Mouse (Mus musculus): ENCODE data around the gene Immp2l. TPM values are rescaled to one million over a fixed set of nuclear protein-coding genes. Genes with fewer than 3 reads are reported as not detected.

Immp2l gene
- total and polyA plus RNA-seq, 2 experiments from 2014 or later: 1.7 to 10.9 TPM

- ATAC-seq (peak; percentile 53; the same call in 1 of the 2 replicates), DNase-seq (ENCODE audit: low spot score) (peak; percentile 19)
- Histone ChIP-seq H3K4me1 (ENCODE audit: insufficient read depth, low read length) (peaks cover 3% of the 10 kb centered on the region; the same call in 1 of the 2 replicates), H3K36me3 (ENCODE audit: insufficient read depth, low read length) (no peaks in the 10 kb centered on the region), H3K4me3 (ENCODE audit: low read length) (no peak overlapping the region), H3K9me3 (ENCODE audit: low read length) (no peaks in the 10 kb centered on the region), H3K4me2 (ENCODE audit: low read depth, low read length) (no peak overlapping the region), H3K9ac (replicated peaks; ENCODE audit: low read length) (no peak overlapping the region), H3K27ac (no peak overlapping the region), H3K27me3 (ENCODE audit: insufficient read depth, low read length) (no peaks in the 10 kb centered on the region)
- no peak for TF ChIP-seq CTCF (IDR thresholded peaks at IDR 0.05; ENCODE audit: low read depth)
- WGBS: 8% methylated on average over 5 of the region's 5 CpGs
Measured at GRCm38 (mm10) chr12:41646956-41647575, 623.2 kb downstream of the Immp2l start.

GRCm38 (mm10) chr12:41647675-41648074 is 623.8 kb downstream of the Immp2l start:
- H3K9ac ChIP-seq (replicated peaks; ENCODE audit: low read length): no peak overlapping the region
- TF ChIP-seq CTCF (IDR thresholded peaks at IDR 0.05; ENCODE audit: low read depth): no peak
- DNase-seq (ENCODE audit: low spot score) (no peak), ATAC-seq (no peak)
- H3K4me2 ChIP-seq (ENCODE audit: low read depth, low read length): no peak overlapping the region
- H3K27ac ChIP-seq: no peak overlapping the region
- H3K4me1 ChIP-seq (ENCODE audit: insufficient read depth, low read length): peaks cover 3% of the 10 kb centered on the region; the same call in 1 of the 2 replicates
- WGBS: 93% methylated on average over 2 of the region's 2 CpGs
- no peaks in the 10 kb centered on the region for H3K36me3 ChIP-seq (ENCODE audit: insufficient read depth, low read length)
- H3K9me3 ChIP-seq (ENCODE audit: low read length): no peaks in the 10 kb centered on the region
- no peaks in the 10 kb centered on the region for H3K27me3 ChIP-seq (ENCODE audit: insufficient read depth, low read length)
- H3K4me3 ChIP-seq (ENCODE audit: low read length): no peak overlapping the region

DNA sequence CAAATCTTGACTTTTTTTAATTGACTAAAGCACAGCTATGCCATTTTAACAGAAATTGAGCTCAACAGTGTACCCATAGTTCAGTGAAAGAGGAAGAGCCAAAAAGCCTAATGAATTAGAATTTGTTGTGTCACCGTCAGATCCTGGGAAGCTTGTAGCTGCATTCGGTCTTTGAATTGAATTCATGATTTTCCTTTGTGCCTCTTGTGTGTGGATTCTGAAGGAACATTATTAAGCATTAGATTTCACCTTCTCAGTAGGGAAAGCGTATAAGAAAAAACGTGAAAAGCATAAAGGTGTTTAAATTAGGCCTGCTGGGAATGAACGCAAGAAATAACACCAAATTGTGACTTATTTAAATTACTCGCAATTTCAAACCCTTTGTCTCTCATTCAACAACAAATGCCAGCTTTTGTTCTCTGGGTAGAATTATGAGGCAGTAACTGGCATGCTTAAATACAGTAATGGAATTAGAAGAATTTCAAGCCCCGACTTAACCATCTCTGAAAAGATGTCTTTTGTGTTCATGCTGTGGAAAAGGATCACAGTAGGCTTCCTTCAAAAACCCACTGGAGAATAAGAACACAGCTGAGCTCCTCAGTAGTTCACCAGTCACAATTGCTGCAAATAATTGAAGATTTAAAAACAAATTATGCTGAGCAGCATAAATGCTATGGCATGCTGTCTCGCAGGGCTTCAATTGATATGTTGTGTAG is 626.1 kb downstream of the Immp2l start:
- Histone ChIP-seq H3K27ac (no peak overlapping the region), H3K27me3 (ENCODE audit: insufficient read depth, low read length) (no peaks in the 10 kb centered on the region), H3K4me3 (ENCODE audit: low read length) (no peak overlapping the region), H3K9ac (replicated peaks; ENCODE audit: low read length) (no peak overlapping the region), H3K4me1 (ENCODE audit: insufficient read depth, low read length) (peaks cover 3% of the 10 kb centered on the region; the same call in 1 of the 2 replicates), H3K4me2 (ENCODE audit: low read depth, low read length) (no peak overlapping the region), H3K9me3 (ENCODE audit: low read length) (no peaks in the 10 kb centered on the region), H3K36me3 (ENCODE audit: insufficient read depth, low read length) (no peaks in the 10 kb centered on the region)
- ATAC-seq (no peak), DNase-seq (ENCODE audit: low spot score) (peak; percentile 17)
- 28% methylated on average over 8 of the region's 8 CpGs for WGBS
- no peak for TF ChIP-seq CTCF (IDR thresholded peaks at IDR 0.05; ENCODE audit: low read depth)

- Histone ChIP-seq H3K27me3 (ENCODE audit: insufficient read depth, low read length) (no peaks in the 10 kb centered on the region), H3K36me3 (ENCODE audit: insufficient read depth, low read length) (no peaks in the 10 kb centered on the region), H3K27ac (no peak overlapping the region), H3K4me2 (ENCODE audit: low read depth, low read length) (no peak overlapping the region), H3K4me3 (ENCODE audit: low read length) (no peak overlapping the region), H3K9ac (replicated peaks; ENCODE audit: low read length) (no peak overlapping the region), H3K4me1 (ENCODE audit: insufficient read depth, low read length) (no peaks in the 10 kb centered on the region), H3K9me3 (ENCODE audit: low read length) (no peaks in the 10 kb centered on the region)
- no peak for DNase-seq (ENCODE audit: low spot score)
- no peak for TF ChIP-seq CTCF (IDR thresholded peaks at IDR 0.05; ENCODE audit: low read depth)
- no peak for ATAC-seq
- WGBS: 34% methylated on average over 3 of the region's 3 CpGs
Measured at GRCm38 (mm10) chr12:41668280-41668679, 644.4 kb downstream of the Immp2l start.

DNA sequence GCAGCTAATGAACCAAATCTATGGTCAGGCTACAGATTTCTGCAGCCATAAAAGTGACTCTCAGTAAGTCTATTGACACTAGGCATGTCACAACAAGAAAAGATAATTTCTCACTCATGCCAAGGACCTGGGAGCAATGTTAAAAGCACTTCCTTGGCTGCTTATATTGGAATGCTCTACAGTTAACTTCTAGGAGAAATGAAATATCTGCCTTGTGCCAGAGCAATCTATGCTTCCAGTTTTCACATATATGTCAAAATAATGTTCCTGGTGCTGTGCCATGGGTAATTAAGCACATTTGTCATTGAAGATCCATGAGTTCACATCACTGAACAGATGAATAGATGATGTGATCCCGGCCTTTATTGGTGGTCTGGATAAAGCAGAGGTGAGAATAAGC is 645.6 kb downstream of the Immp2l start:
- H3K9me3 ChIP-seq (ENCODE audit: low read length): no peaks in the 10 kb centered on the region
- H3K27me3 ChIP-seq (ENCODE audit: insufficient read depth, low read length): no peaks in the 10 kb centered on the region
- no peak overlapping the region for H3K9ac ChIP-seq (replicated peaks; ENCODE audit: low read length)
- TF ChIP-seq CTCF (IDR thresholded peaks at IDR 0.05; ENCODE audit: low read depth): no peak
- H3K4me1 ChIP-seq (ENCODE audit: insufficient read depth, low read length): no peaks in the 10 kb centered on the region
- H3K4me3 ChIP-seq (ENCODE audit: low read length): no peak overlapping the region
- ATAC-seq: no peak
- 65% methylated on average over 1 of the region's 1 CpGs for WGBS
- no peaks in the 10 kb centered on the region for H3K36me3 ChIP-seq (ENCODE audit: insufficient read depth, low read length)
- H3K27ac ChIP-seq: no peak overlapping the region
- no peak overlapping the region for H3K4me2 ChIP-seq (ENCODE audit: low read depth, low read length)
- DNase-seq (ENCODE audit: low spot score): no peak

DNA sequence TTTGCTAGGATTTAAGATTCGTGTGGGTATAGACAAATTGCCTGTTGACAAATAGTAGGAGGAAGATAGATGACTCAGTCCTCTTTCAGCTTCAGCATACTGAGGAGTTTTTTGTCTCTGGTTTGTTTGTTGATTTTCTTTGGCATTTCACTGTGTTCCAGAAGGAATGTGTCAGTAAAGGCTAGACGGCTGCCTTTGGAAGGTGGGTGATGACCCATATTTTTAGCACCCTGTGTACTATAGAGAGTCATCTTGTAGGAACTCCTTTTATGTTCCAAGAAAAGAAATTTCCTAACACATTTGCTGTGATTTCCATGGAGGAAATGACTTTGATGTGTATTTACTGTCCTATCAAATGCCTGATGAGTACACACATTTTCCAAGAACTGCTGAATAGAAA is 651.0 kb downstream of the Immp2l start:
- Histone ChIP-seq H3K4me3 (ENCODE audit: low read length) (no peak overlapping the region), H3K4me2 (ENCODE audit: low read depth, low read length) (no peak overlapping the region), H3K36me3 (ENCODE audit: insufficient read depth, low read length) (no peaks in the 10 kb centered on the region), H3K27ac (no peak overlapping the region), H3K9me3 (ENCODE audit: low read length) (no peaks in the 10 kb centered on the region), H3K9ac (replicated peaks; ENCODE audit: low read length) (no peak overlapping the region), H3K27me3 (ENCODE audit: insufficient read depth, low read length) (no peaks in the 10 kb centered on the region), H3K4me1 (ENCODE audit: insufficient read depth, low read length) (no peaks in the 10 kb centered on the region)
- DNase-seq (ENCODE audit: low spot score): no peak
- TF ChIP-seq CTCF (IDR thresholded peaks at IDR 0.05; ENCODE audit: low read depth): no peak
- ATAC-seq: no peak
- 49% methylated on average over 2 of the region's 2 CpGs for WGBS

GRCm38 (mm10) chr12:41680141-41680540 is 656.3 kb downstream of the Immp2l start:
- DNase-seq (ENCODE audit: low spot score): peak; percentile 29
- WGBS: 92% methylated on average over 1 of the region's 1 CpGs

More at GRCm38 (mm10) chr12:41680141-41680540, 656.3 kb downstream of the Immp2l start:
- Histone ChIP-seq H3K4me1 (ENCODE audit: insufficient read depth, low read length) (no peaks in the 10 kb centered on the region), H3K9ac (replicated peaks; ENCODE audit: low read length) (no peak overlapping the region), H3K4me2 (ENCODE audit: low read depth, low read length) (no peak overlapping the region), H3K36me3 (ENCODE audit: insufficient read depth, low read length) (no peaks in the 10 kb centered on the region), H3K27me3 (ENCODE audit: insufficient read depth, low read length) (no peaks in the 10 kb centered on the region), H3K27ac (no peak overlapping the region), H3K4me3 (ENCODE audit: low read length) (no peak overlapping the region), H3K9me3 (ENCODE audit: low read length) (no peaks in the 10 kb centered on the region)
- no peak for ATAC-seq
- TF ChIP-seq CTCF (IDR thresholded peaks at IDR 0.05; ENCODE audit: low read depth): peak; percentile 52

Data from hindbrain, postnatal 0 days (tissue).